Mouse (Mus musculus) adrenal gland, postnatal 25 days (tissue): ENCODE results near the gene Metrn. TPM values are rescaled to one million over a fixed set of nuclear protein-coding genes. Genes with fewer than 3 reads are reported as not detected.

Experiments
- DNase-seq: peaks from one replicate; pipeline ENCODE4 v3.0.0; 2021; ENCODE audit warnings: mixed read lengths
- microRNA-seq, 2 experiments: library from miRNA; unstranded; fragments of <30 nt; microRNA quantifications; one replicate each; pipeline ENCODE4 v1.2.0; 2021
- total RNA-seq: library from RNA; stranded (reverse); gene quantifications from 2 replicates; pipeline ENCODE4 v1.2.3, GENCODE M21; 2021

Gene Metrn
- total RNA-seq, 1 experiment from 2014 or later, result 25.5 TPM

DNA sequence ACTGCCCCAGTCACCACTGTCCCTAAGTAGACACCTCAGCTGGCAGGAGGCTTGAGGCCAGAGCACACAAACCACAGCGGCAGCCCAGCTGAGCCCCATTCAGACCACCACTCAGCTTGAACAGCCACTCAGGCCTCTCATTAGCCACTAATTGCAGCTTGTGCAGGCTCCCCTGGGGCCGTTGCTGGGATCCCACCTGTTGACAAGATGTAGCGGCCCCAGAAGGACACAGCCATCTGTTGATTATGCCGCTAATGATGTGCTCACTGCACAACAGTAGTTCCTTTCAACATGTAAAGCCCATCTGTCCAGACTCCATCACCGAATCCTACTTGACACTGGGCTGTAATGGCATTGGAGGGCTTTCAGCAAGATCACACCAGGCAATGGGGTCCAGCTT lies 31.1 kb downstream of the Metrn start:
- no peak for DNase-seq

DNA sequence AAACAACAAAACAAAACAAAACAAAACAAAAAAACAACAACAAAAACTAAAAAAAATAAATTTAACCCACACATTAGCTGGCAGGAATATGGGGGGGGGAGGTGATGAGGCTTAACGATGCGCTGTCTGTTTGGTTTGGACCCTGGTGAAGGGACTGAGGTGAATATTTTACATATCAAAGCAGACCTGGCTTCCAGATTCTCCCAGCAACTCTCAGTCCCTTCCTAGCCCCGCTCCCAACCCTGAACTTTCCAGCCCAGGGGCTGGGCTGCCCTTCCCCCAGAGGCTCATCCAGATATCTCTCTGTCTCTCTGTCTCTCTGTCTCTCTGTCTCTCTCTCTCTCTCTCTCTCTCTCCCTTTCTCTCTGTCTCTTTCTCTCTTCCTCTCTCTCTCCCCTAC lies 34.3 kb downstream of the Metrn start:
- DNase-seq, result no peak

GRCm38 (mm10) chr17:25761561-25761970 lies 35.4 kb downstream of the Metrn start:
- no peak for DNase-seq

DNA sequence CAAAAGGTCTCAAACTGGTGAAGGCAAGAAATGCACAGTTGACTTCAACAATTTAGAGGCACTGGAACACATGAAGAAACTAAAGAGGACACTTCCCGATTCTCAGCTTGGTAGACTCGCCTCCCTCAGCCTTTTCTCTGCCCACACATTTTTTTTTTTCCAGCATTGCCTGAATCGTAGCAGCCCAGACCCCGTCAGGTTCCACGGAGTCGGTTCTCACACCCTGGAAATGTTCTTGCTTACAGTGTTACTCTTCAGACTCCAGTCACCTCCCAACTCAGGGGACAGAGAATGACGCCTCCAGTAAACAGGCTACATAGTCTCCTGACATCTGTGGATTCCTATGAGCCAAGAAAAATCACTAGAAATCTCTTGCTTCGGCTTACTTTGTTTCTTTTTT lies 36.8 kb downstream of the Metrn start:
- DNase-seq, result no peak

DNA sequence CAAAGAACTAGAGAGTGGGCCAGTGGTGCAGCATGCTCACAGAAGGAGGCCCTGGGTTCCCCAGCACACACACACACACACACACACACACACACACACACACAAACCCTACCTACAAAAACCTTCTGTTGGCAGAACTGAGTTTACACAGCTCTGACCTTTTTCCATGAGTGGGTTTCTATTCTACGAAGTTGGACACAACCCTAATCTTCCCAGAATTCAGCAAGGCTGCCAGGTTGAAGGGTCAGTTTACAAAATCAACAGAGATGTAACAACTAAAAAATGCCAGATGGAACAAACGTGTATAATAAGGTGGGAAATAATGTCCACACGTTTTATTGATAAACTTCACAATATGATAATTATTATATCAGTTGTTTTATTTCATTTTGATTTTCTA lies 39.2 kb downstream of the Metrn start:
- no peak for DNase-seq

DNA sequence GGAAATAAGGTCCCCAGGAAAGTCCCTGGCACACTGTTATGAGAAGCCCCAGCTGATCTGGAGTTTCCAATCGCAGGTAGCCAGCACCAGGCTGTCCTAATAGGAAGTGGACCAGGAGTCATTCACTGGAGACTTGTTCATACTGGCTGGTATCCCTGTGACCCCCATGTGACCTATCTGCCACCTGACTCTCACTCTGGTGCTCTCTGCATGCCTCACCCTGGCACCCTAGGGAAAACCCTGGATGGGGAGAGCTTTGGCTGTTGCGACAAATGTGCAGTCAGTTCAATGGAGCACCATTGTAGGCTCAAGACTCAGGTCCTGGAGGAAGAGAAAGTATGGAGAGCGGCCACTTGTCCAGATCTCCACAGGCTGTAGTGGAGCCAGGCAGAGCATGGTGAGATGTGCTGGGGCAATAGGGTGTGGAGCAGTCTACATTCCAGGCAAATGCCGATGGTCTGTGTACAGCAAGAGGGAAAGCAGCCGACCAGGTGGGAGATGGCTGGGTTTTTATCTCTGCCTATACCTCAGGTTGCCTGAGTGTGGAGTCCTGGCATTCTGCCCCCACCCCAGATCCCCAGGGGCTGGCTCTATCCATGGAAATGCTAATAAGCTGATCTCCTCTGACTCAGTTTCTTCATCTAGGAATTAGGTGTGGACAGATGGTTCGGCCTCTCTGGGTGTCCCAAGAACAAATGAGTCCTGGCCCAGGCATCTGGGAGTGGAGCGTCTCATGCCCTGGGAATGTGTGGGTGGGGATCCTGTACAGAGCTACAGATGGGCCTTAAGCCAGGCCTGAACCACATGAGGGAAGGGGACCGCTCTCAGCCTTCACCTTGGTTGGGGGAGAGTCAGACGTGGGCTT lies 40.3 kb downstream of the Metrn start:
- no peak for DNase-seq

- no peak for DNase-seq
Measured at GRCm38 (mm10) chr17:25755627-25756377, 41.1 kb downstream of the Metrn start.

DNA sequence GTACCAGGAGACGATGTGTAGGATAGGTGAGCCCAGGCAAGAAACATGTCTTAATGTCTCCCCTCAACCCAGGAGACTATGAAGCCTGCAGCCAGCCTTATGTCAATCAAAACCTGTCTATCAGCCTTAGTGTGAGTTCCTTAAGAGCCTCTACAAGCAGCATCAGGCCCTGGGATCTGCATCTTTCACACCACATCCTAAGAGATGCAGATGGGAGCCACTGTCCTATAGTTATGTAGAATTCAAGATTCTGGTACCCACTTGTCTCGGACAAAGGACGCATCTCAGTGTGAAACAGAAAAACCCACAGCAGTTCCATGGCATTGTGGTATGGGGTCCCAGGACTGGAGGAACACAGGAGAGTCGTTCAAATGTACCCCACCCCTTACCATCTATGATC lies 41.9 kb downstream of the Metrn start:
- no peak for DNase-seq

GRCm38 (mm10) chr17:25754241-25754640 lies 42.7 kb downstream of the Metrn start, which contains the start of gene Msln:
TSS of gene Msln (minus strand) at chr17:25754378.
- DNase-seq, result no peak

GRCm38 (mm10) chr17:25751446-25751845 lies 45.5 kb downstream of the Metrn start:
- DNase-seq, result peak; percentile 79

DNA sequence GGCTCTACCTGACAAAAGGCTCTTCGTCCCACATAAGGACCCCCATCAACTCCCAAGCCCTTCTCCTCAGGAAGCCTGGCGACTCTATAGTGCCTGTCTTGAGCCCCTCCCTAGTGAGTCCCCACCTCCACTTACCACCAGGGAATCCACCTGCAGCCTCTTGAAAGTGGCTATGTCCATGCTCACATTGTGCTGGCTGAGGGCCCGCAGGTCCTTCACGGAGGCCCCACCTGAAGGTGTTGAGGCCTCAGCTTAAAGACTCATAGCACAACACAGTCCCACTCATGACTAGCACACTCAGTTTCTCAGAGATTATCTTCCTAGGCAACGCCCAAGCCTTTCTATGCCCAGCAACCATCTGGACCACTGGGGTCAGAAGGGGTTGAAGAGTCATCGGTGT lies 47.6 kb downstream of the Metrn start:
- DNase-seq, result no peak

GRCm38 (mm10) chr17:25748238-25748637 lies 48.7 kb downstream of the Metrn start:
- no peak for DNase-seq

- DNase-seq, result no peak
Measured at GRCm38 (mm10) chr17:25744311-25744710, 52.6 kb downstream of the Metrn start.

GRCm38 (mm10) chr17:25743831-25744230 lies 53.1 kb downstream of the Metrn start:
- DNase-seq, result peak; percentile 75

Small RNA genes lying within 50 kb of the gene (microRNA-seq; reads per million reads assigned to microRNA genes)
- gene Gm25083, result 0 reads per million in 2 experiments
- 1.7 to 2.5 reads per million in 2 experiments for gene Mir3082
- 0 to 0.69 reads per million in 2 experiments for gene Mir6966

Other genes with a start within 250 kb of the Metrn start
- gene Sox8, start 226.4 kb downstream of the Metrn start, total RNA-seq, result 0.52 and 1.1 TPM in 2 replicates
- gene Lmf1, start 218.1 kb downstream of the Metrn start, total RNA-seq, result 41.0 and 41.5 TPM in 2 replicates
- gene Gng13, start 80.0 kb downstream of the Metrn start, total RNA-seq, result not detected in 2 replicates
- gene Chtf18, start 69.7 kb downstream of the Metrn start, total RNA-seq, result 6.3 and 7.8 TPM in 2 replicates
- gene Rpusd1, start 69.5 kb downstream of the Metrn start, total RNA-seq, result 14.1 and 14.6 TPM in 2 replicates
- not detected in 2 replicates for gene Mslnl, start 61.1 kb downstream of the Metrn start, total RNA-seq
- gene Msln, start 42.8 kb downstream of the Metrn start, total RNA-seq, result 2.2 and 3.7 TPM in 2 replicates
- 31.6 and 31.8 TPM in 2 replicates for gene Narfl, start 23.4 kb downstream of the Metrn start, total RNA-seq
- gene Haghl, start 11.5 kb downstream of the Metrn start, total RNA-seq, result 22.6 and 43.5 TPM in 2 replicates
- gene Ccdc78, start 10.6 kb downstream of the Metrn start, total RNA-seq, result not detected in 2 replicates
- gene Fam173a, start 4.2 kb downstream of the Metrn start, total RNA-seq, result 84.7 and 102 TPM in 2 replicates
- gene AC134908.4, start 1.5 kb downstream of the Metrn start, total RNA-seq, result not detected in 2 replicates
- gene Fbxl16, start 11.9 kb upstream of the Metrn start, total RNA-seq, result 35.5 and 40.7 TPM in 2 replicates
- gene Wdr24, start 26.5 kb upstream of the Metrn start, total RNA-seq, result 24.9 and 25.4 TPM in 2 replicates
- gene Jmjd8, start 31.7 kb upstream of the Metrn start, total RNA-seq, result 92.9 and 104 TPM in 2 replicates
- gene Stub1, start 36.3 kb upstream of the Metrn start, total RNA-seq, result 182 and 205 TPM in 2 replicates
- gene Rhbdl1, start 40.2 kb upstream of the Metrn start, total RNA-seq, result 15.4 and 20.2 TPM in 2 replicates
- gene Gm20683, start 44.6 kb upstream of the Metrn start, total RNA-seq, result 12.8 and 26.6 TPM in 2 replicates
- gene Rhot2, start 47.7 kb upstream of the Metrn start, total RNA-seq, result 124 and 130 TPM in 2 replicates
- 26.7 and 28.0 TPM in 2 replicates for gene Wdr90, start 64.4 kb upstream of the Metrn start, total RNA-seq
- 479 and 493 TPM in 2 replicates for gene Mcrip2, start 71.6 kb upstream of the Metrn start, total RNA-seq
- 116 and 144 TPM in 2 replicates for gene Mettl26, start 77.9 kb upstream of the Metrn start, total RNA-seq
- 2.7 and 3.3 TPM in 2 replicates for gene Wfikkn1, start 83.7 kb upstream of the Metrn start, total RNA-seq
- 33.0 and 36.9 TPM in 2 replicates for gene Rab40c, start 122.6 kb upstream of the Metrn start, total RNA-seq
- gene Pigq, start 147.8 kb upstream of the Metrn start, total RNA-seq, result 110 and 113 TPM in 2 replicates
- gene Nhlrc4, start 147.8 kb upstream of the Metrn start, total RNA-seq, result not detected in 2 replicates
- gene A930017K11Rik, start 155.4 kb upstream of the Metrn start, total RNA-seq, result not detected in 2 replicates
- 22.8 and 24.5 TPM in 2 replicates for gene Capn15, start 188.7 kb upstream of the Metrn start, total RNA-seq